Mouse (Mus musculus) limb, embryonic 14.5 days (tissue): ENCODE data around the gene Arhgef28. TPM values are rescaled to one million over a fixed set of nuclear protein-coding genes. Genes with fewer than 3 reads are reported as not detected.

Experiments
- ATAC-seq: fragments of 200-750 bp; cut with Nextera tagmentation; 2 replicates; pipeline ENCODE4 v1.8.0; 2017; ENCODE audit warnings: low read depth, moderate number of reproducible peaks, moderate TSS enrichment; ENCODE audit not compliant: low FRiP score
- DNase-seq: peaks from one replicate; pipeline ENCODE4 v3.0.0-alpha.2; 2015; ENCODE audit warnings: low spot score
- H3K27ac ChIP-seq: fragments of 300-500 bp; sonication (generic); replicated peaks from 2 replicates; pipeline ENCODE4 v1.5.1; 2014; ENCODE audit warnings: low read depth, mild to moderate bottlenecking, low read length, moderate library complexity, mixed read lengths
- H3K27me3 ChIP-seq: fragments of 300-500 bp; sonication (generic); 2 replicates; pipeline ENCODE4 v1.6.1; 2014; ENCODE audit warnings: low read length, mixed read lengths; ENCODE audit not compliant: control insufficient read depth, insufficient read depth
- H3K36me3 ChIP-seq: fragments of 300-500 bp; sonication (generic); 2 replicates; pipeline ENCODE4 v1.6.1; 2014; ENCODE audit warnings: mild to moderate bottlenecking, low read length, moderate library complexity, mixed read lengths; ENCODE audit not compliant: control insufficient read depth, insufficient read depth
- H3K4me1 ChIP-seq: fragments of 300-500 bp; sonication (generic); 2 replicates; pipeline ENCODE4 v1.6.1; 2014; ENCODE audit warnings: antibody characterized with exemption, low read length, mixed read lengths; ENCODE audit not compliant: control insufficient read depth, insufficient read depth
- H3K4me2 ChIP-seq: fragments of 300-500 bp; sonication (generic); replicated peaks from 2 replicates; pipeline ENCODE4 v1.6.1; 2014; ENCODE audit warnings: low read depth, mild to moderate bottlenecking, low read length, moderate library complexity; ENCODE audit not compliant: severe bottlenecking
- H3K4me3 ChIP-seq: fragments of 300-500 bp; sonication (generic); replicated peaks from 2 replicates; pipeline ENCODE4 v1.5.1; 2014; ENCODE audit warnings: low read length
- H3K9ac ChIP-seq: fragments of 300-500 bp; sonication (generic); 2 replicates; pipeline ENCODE4 v1.6.1; 2014; ENCODE audit warnings: mild to moderate bottlenecking, low read depth, low read length, moderate library complexity; ENCODE audit not compliant: severe bottlenecking
- H3K9me3 ChIP-seq: fragments of 300-500 bp; sonication (generic); 2 replicates; pipeline ENCODE4 v1.6.1; 2016; ENCODE audit warnings: low read length; ENCODE audit not compliant: control insufficient read depth
- POLR2A ChIP-seq: fragments of 200-500 bp; IDR thresholded peaks from 2 replicates; pipeline ENCODE4 v1.8.0; 2012; ENCODE audit warnings: inconsistent platforms, mild to moderate bottlenecking, moderate library complexity, borderline replicate concordance; ENCODE audit not compliant: insufficient read depth, insufficient read length; ENCODE audit errors: extremely low read depth
- WGBS: fragments of 180-500 bp; shearing (Covaris S2); extraction: QIAGEN DNeasy Blood & Tissue Kit; methylation state at CpG from one replicate; pipeline ENCODE4 v1.1.7; 2014; 5-methylcytosine and 5-hydroxymethylcytosine counted together
- polyA plus RNA-seq, 2 experiments: library from polyadenylated mRNA; depleted of rRNA in 1 of 2; stranded (reverse) in 1 of 2; unstranded in 1 of 2; fragments of >200 nt; fragmentation: Nextera tagmentation in 1 of 2; extraction: Ambion mirVana in 1 of 2; gene quantifications; 2 replicates each; pipeline versions ENCODE4 v1.2.1 to v1.2.3; 2012 to 2014

Gene Arhgef28
- polyA plus RNA-seq, 2 experiments, result 8.1 to 12.9 TPM

GRCm38 (mm10) chr13:98093483-98093882 lies 112.8 kb downstream of the Arhgef28 start:
- Histone ChIP-seq H3K4me1 (peaks cover 11% of the 10 kb centered on the region), H3K27me3 (no peaks in the 10 kb centered on the region), H3K27ac (no peak overlapping the region), H3K4me2 (0 out of 2 replicates have a peak overlapping the region, but pooled peaks have one; percentile 0), H3K36me3 (no peaks in the 10 kb centered on the region), H3K4me3 (no peak overlapping the region), H3K9me3 (no peaks in the 10 kb centered on the region), H3K9ac (no peak overlapping the region)
- no peak for TF ChIP-seq POLR2A
- 81% methylated on average over 9 of the region's 9 CpGs for WGBS
- ATAC-seq, result no peak
- no peak for DNase-seq

- DNase-seq (no peak), ATAC-seq (no peak)
- no peak for TF ChIP-seq POLR2A
- H3K9ac ChIP-seq, result no peak overlapping the region
- H3K4me2 ChIP-seq, result no peak overlapping the region
- H3K36me3 ChIP-seq, result no peaks in the 10 kb centered on the region
- H3K27me3 ChIP-seq, result no peaks in the 10 kb centered on the region
- H3K4me1 ChIP-seq, result peaks cover 11% of the 10 kb centered on the region
- no peak overlapping the region for H3K4me3 ChIP-seq
- H3K27ac ChIP-seq, result no peak overlapping the region
- H3K9me3 ChIP-seq, result no peaks in the 10 kb centered on the region
- 88% methylated on average over 12 of the region's 12 CpGs for WGBS
Observed at GRCm38 (mm10) chr13:98092354-98093002, 113.8 kb downstream of the Arhgef28 start.

- peak; percentile 47 for DNase-seq
- Histone ChIP-seq H3K27ac (no peak overlapping the region), H3K9me3 (no peaks in the 10 kb centered on the region), H3K4me3 (no peak overlapping the region), H3K27me3 (no peaks in the 10 kb centered on the region), H3K4me1 (peaks cover 6% of the 10 kb centered on the region), H3K9ac (no peak overlapping the region), H3K4me2 (no peak overlapping the region), H3K36me3 (no peaks in the 10 kb centered on the region)
- 36% methylated on average over 4 of the region's 4 CpGs for WGBS
- peak; percentile 6; the same call in 1 of the 2 replicates for ATAC-seq
- TF ChIP-seq POLR2A, result no peak
Observed at GRCm38 (mm10) chr13:98079640-98080039, 126.6 kb downstream of the Arhgef28 start.

- Histone ChIP-seq H3K27ac (no peak overlapping the region), H3K27me3 (no peaks in the 10 kb centered on the region), H3K9ac (no peak overlapping the region), H3K9me3 (no peaks in the 10 kb centered on the region), H3K4me2 (no peak overlapping the region), H3K4me1 (peaks cover 6% of the 10 kb centered on the region), H3K36me3 (no peaks in the 10 kb centered on the region), H3K4me3 (no peak overlapping the region)
- WGBS, result 83% methylated on average over 5 of the region's 5 CpGs
- TF ChIP-seq POLR2A, result no peak
- DNase-seq (no peak), ATAC-seq (no peak)
Observed at GRCm38 (mm10) chr13:98078251-98078650, 128.0 kb downstream of the Arhgef28 start.

DNA sequence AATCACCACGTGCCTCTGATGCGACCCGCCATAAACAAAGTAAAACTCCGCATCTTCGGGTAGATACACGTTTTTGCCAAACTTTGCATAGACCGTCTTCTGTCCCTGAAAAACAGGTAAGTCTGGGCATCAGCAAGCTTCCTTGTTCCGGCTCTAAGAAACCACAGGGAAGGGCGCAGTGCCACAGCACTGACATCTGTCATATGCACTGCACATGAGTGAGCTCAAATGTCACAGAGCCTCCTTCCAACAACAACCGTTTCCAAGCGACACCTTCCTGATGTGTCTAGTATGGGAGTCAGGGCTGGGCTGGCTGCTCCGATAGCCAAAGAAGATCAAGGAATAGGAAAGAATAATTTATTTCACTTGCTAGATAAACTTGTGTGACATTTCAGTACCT lies 129.0 kb downstream of the Arhgef28 start:
- no peak for TF ChIP-seq POLR2A
- H3K4me1 ChIP-seq, result peaks cover 6% of the 10 kb centered on the region
- no peak overlapping the region for H3K9ac ChIP-seq
- H3K27ac ChIP-seq, result no peak overlapping the region
- H3K36me3 ChIP-seq, result no peaks in the 10 kb centered on the region
- no peak for DNase-seq
- H3K4me2 ChIP-seq, result no peak overlapping the region
- H3K9me3 ChIP-seq, result no peaks in the 10 kb centered on the region
- no peak for ATAC-seq
- H3K4me3 ChIP-seq, result no peak overlapping the region
- no peaks in the 10 kb centered on the region for H3K27me3 ChIP-seq
- WGBS, result 86% methylated on average over 12 of the region's 12 CpGs
